Mouse (Mus musculus) frontal cortex, adult (tissue): ENCODE results near the gene Cox6a2.
"Not testable (repeated sequence)": the region's sequence is repeated elsewhere in the genome, so short reads cannot be mapped to it uniquely, and the experiment has no call there.

Experiments
- ATAC-seq: cut with Nextera tagmentation; 2 replicates; pipeline ENCODE4 v1.9.2; 2017; ENCODE audit warnings: mild to moderate bottlenecking, moderate library complexity, mixed read lengths; ENCODE audit not compliant: low TSS enrichment

Gene Cox6a2

GRCm38 (mm10) chr7:128234796-128235195 is 28.6 kb upstream of the Cox6a2 start:
- ATAC-seq, result no peak

- no peak for ATAC-seq
These were observed 25.6 kb upstream of the Cox6a2 start for GRCm38 (mm10) chr7:128231741-128232140.

GRCm38 (mm10) chr7:128220936-128221335 is 14.7 kb upstream of the Cox6a2 start:
- ATAC-seq, result peak; percentile 94

GRCm38 (mm10) chr7:128219952-128220351 is 13.8 kb upstream of the Cox6a2 start:
- no peak for ATAC-seq

GRCm38 (mm10) chr7:128209826-128210225 is 3.6 kb upstream of the Cox6a2 start:
- no peak for ATAC-seq

- ATAC-seq, result peak; percentile 70; the same call in 1 of the 2 replicates
These were observed 2.0 kb upstream of the Cox6a2 start for GRCm38 (mm10) chr7:128208187-128208586.

- ATAC-seq, result no peak
These were observed 492 bp downstream of the Cox6a2 start for GRCm38 (mm10) chr7:128205695-128206094.

- no peak for ATAC-seq
These were observed 2.0 kb downstream of the Cox6a2 start for GRCm38 (mm10) chr7:128204179-128204578.

- ATAC-seq, result no peak
These were observed 3.1 kb downstream of the Cox6a2 start for GRCm38 (mm10) chr7:128203071-128203470.

GRCm38 (mm10) chr7:128201607-128202006 is 4.6 kb downstream of the Cox6a2 start:
- ATAC-seq, result no peak

- ATAC-seq, result no peak
These were observed 24.5 kb downstream of the Cox6a2 start for GRCm38 (mm10) chr7:128181691-128182090.

- ATAC-seq, result no peak
These were observed 25.6 kb downstream of the Cox6a2 start for GRCm38 (mm10) chr7:128180546-128180945.

GRCm38 (mm10) chr7:128180126-128180525 is 26.1 kb downstream of the Cox6a2 start:
- no peak for ATAC-seq

- ATAC-seq, result peak; percentile 93
These were observed 27.8 kb downstream of the Cox6a2 start for GRCm38 (mm10) chr7:128178385-128178784.

GRCm38 (mm10) chr7:128169996-128170395 is 36.2 kb downstream of the Cox6a2 start:
- no peak for ATAC-seq

GRCm38 (mm10) chr7:128166391-128166790 is 39.8 kb downstream of the Cox6a2 start:
- ATAC-seq, result no peak

- ATAC-seq, result peak; percentile 52
These were observed 42.2 kb downstream of the Cox6a2 start for GRCm38 (mm10) chr7:128164001-128164400.

- not testable (repeated sequence) for ATAC-seq
These were observed 47.4 kb downstream of the Cox6a2 start for GRCm38 (mm10) chr7:128158688-128159354.
